Mouse (Mus musculus) lung, embryonic 16.5 days (tissue): ENCODE data around the gene Wbp1l. TPM values are rescaled to one million over a fixed set of nuclear protein-coding genes. Genes with fewer than 3 reads are reported as not detected.

Experiments used
- ATAC-seq: fragments of 200-750 bp; cut with Nextera tagmentation; 2 replicates; pipeline ENCODE4 v1.8.0; 2017; ENCODE audit warnings: low read depth, mild to moderate bottlenecking, moderate library complexity
- H3K27ac ChIP-seq: fragments of 300-500 bp; sonication (generic); 2 replicates; pipeline ENCODE4 v1.5.1; 2014; ENCODE audit warnings: mild to moderate bottlenecking, control low read depth, low read length
- H3K27me3 ChIP-seq: fragments of 300-500 bp; sonication (generic); 2 replicates; pipeline ENCODE4 v1.6.1; 2014; ENCODE audit warnings: low read depth, low read length, mixed read lengths; ENCODE audit not compliant: control insufficient read depth, insufficient read depth
- H3K36me3 ChIP-seq: fragments of 300-500 bp; sonication (generic); 2 replicates; pipeline ENCODE4 v1.6.1; 2014; ENCODE audit warnings: low read length; ENCODE audit not compliant: control insufficient read depth, insufficient read depth
- H3K4me1 ChIP-seq: fragments of 300-500 bp; sonication (generic); replicated peaks from 2 replicates; pipeline ENCODE4 v1.6.1; 2014; ENCODE audit warnings: low read length, mixed read lengths; ENCODE audit not compliant: control insufficient read depth, insufficient read depth
- H3K4me2 ChIP-seq: fragments of 300-500 bp; sonication (generic); 2 replicates; pipeline ENCODE4 v1.6.1; 2014; ENCODE audit warnings: low read depth, low read length, control low read depth
- H3K4me3 ChIP-seq: fragments of 300-500 bp; sonication (generic); 2 replicates; pipeline ENCODE4 v1.5.1; 2014; ENCODE audit warnings: mild to moderate bottlenecking, low read length, control low read depth
- H3K9ac ChIP-seq: fragments of 300-500 bp; sonication (generic); 2 replicates; pipeline ENCODE4 v1.6.1; 2014; ENCODE audit warnings: low read length, control low read depth
- H3K9me3 ChIP-seq: fragments of 300-500 bp; sonication (generic); 2 replicates; pipeline ENCODE4 v1.6.1; 2016; ENCODE audit warnings: low read length; ENCODE audit not compliant: control insufficient read depth
- WGBS: fragments of 180-500 bp; shearing (Covaris S2); extraction: QIAGEN DNeasy Blood & Tissue Kit; methylation state at CpG from one replicate; pipeline ENCODE4 v1.1.7; 2014; 5-methylcytosine and 5-hydroxymethylcytosine counted together
- polyA plus RNA-seq: library from polyadenylated mRNA; unstranded; fragments of >200 nt; fragmentation: Nextera tagmentation; extraction: Ambion mirVana; gene quantifications from 2 replicates; pipeline ENCODE4 v1.2.1, GENCODE M21; 2015

The Wbp1l gene
- polyA plus RNA-seq, 1 experiment from 2014 or later, result 43.9 TPM

GRCm38 (mm10) chr19:46672766-46673418 lies 74.0 kb downstream of the Wbp1l start, which contains the start of gene Cyp17a1:
Gene Cyp17a1, minus strand, starts transcription at chr19:46673172.
- Histone ChIP-seq H3K27ac (no peak within 1 kb of the TSS), H3K36me3 (no peaks in the 10 kb centered on the region), H3K9me3 (no peaks in the 10 kb centered on the region), H3K9ac (no peak within 1 kb of the TSS), H3K27me3 (no peaks in the 10 kb centered on the region), H3K4me2 (no peak within 1 kb of the TSS), H3K4me3 (no peak within 1 kb of the TSS), H3K4me1 (peaks cover 2% of the 10 kb centered on the region; the same call in 1 of the 2 replicates)
- 21% methylated on average over 5 of the region's 5 CpGs for WGBS
- no peak for ATAC-seq

GRCm38 (mm10) chr19:46675641-46676040 lies 76.8 kb downstream of the Wbp1l start:
- no peaks in the 10 kb centered on the region for H3K36me3 ChIP-seq
- no peaks in the 10 kb centered on the region for H3K27me3 ChIP-seq
- H3K27ac ChIP-seq, result no peak overlapping the region
- H3K4me3 ChIP-seq, result no peak overlapping the region
- no peak for ATAC-seq
- no peak overlapping the region for H3K9ac ChIP-seq
- 78% methylated on average over 3 of the region's 3 CpGs for WGBS
- H3K9me3 ChIP-seq, result no peaks in the 10 kb centered on the region
- peaks cover 2% of the 10 kb centered on the region; the same call in 1 of the 2 replicates for H3K4me1 ChIP-seq
- no peak overlapping the region for H3K4me2 ChIP-seq

GRCm38 (mm10) chr19:46679720-46680383 lies 81.0 kb downstream of the Wbp1l start:
- Histone ChIP-seq H3K4me3 (no peak overlapping the region), H3K27me3 (no peaks in the 10 kb centered on the region), H3K4me2 (no peak overlapping the region), H3K9me3 (no peaks in the 10 kb centered on the region), H3K27ac (no peak overlapping the region), H3K9ac (no peak overlapping the region), H3K36me3 (no peaks in the 10 kb centered on the region), H3K4me1 (no peaks in the 10 kb centered on the region)
- ATAC-seq, result no peak
- WGBS, result 45% methylated on average over 12 of the region's 12 CpGs

- Histone ChIP-seq H3K4me1 (peaks cover 9% of the 10 kb centered on the region), H3K27me3 (no peaks in the 10 kb centered on the region), H3K9me3 (no peaks in the 10 kb centered on the region), H3K4me2 (peak within 1 kb of the TSS; percentile 66), H3K9ac (peak within 1 kb of the TSS; percentile 84), H3K27ac (peak within 1 kb of the TSS; percentile 64), H3K36me3 (no peaks in the 10 kb centered on the region), H3K4me3 (peak within 1 kb of the TSS; percentile 71)
- WGBS, result 2% methylated on average over 44 of the region's 44 CpGs
- peak; percentile 97 for ATAC-seq
Observed at GRCm38 (mm10) chr19:46689460-46690372, 90.8 kb downstream of the Wbp1l start, which contains the start of gene Borcs7. Gene Borcs7, plus strand, starts transcription at chr19:46689906.

GRCm38 (mm10) chr19:46690387-46690786 lies 91.5 kb downstream of the Wbp1l start:
- ATAC-seq, result no peak
- Histone ChIP-seq H3K27me3 (no peaks in the 10 kb centered on the region), H3K9me3 (no peaks in the 10 kb centered on the region), H3K36me3 (no peaks in the 10 kb centered on the region), H3K4me3 (peak overlapping the region; percentile 71), H3K4me1 (peaks cover 9% of the 10 kb centered on the region), H3K4me2 (peak overlapping the region; percentile 66), H3K9ac (peak overlapping the region; percentile 84), H3K27ac (no peak overlapping the region)
- 67% methylated on average over 11 of the region's 11 CpGs for WGBS

GRCm38 (mm10) chr19:46691078-46691477 lies 92.2 kb downstream of the Wbp1l start:
- Histone ChIP-seq H3K9me3 (no peaks in the 10 kb centered on the region), H3K4me1 (peaks cover 9% of the 10 kb centered on the region), H3K27ac (no peak overlapping the region), H3K4me3 (no peak overlapping the region), H3K9ac (no peak overlapping the region), H3K36me3 (no peaks in the 10 kb centered on the region), H3K27me3 (no peaks in the 10 kb centered on the region), H3K4me2 (no peak overlapping the region)
- no peak for ATAC-seq
- WGBS, result 63% methylated on average over 2 of the region's 2 CpGs

DNA sequence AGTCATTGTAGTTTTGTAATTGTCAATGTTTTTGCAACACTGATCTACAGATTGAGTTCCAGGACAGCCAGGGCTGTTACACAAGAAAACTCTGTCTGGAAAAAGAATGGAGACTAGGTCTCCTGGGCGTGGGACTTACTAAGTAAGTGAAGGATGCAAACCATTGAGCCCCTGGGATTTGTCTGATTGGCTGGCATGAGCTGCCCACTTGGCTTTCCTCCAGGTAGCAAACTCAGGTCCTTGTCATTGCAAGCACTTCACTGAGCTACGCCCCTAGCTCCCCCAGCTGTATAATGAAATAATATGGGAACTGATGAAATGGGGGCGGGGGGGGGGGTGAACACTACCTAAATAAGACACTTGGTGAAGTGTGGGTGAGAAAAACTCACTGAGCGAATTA lies 94.3 kb downstream of the Wbp1l start:
- WGBS, result 73% methylated on average over 4 of the region's 4 CpGs
- Histone ChIP-seq H3K9ac (no peak overlapping the region), H3K4me3 (no peak overlapping the region), H3K36me3 (no peaks in the 10 kb centered on the region), H3K27me3 (no peaks in the 10 kb centered on the region), H3K27ac (no peak overlapping the region), H3K4me2 (no peak overlapping the region), H3K4me1 (peaks cover 9% of the 10 kb centered on the region), H3K9me3 (no peaks in the 10 kb centered on the region)
- no peak for ATAC-seq

DNA sequence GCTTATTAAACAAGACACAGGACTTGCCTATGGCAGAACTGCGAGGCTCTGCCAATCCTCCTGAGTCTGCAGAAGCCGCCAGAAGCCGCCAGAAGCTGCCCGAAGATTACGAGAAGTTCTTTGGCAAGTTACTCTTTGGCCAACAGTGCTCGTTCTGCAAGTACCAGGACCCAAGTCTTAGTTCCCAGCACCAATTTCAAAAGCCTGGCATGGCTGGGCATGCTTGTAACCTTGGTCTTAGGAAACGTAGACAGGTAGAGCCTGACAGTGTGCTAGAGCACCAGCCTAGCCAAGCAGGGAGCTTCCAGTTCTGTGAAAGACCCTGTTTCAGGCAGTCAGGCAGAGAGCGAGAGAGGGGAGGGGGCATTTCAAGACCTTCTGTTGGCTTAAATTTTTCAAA lies 97.6 kb downstream of the Wbp1l start:
- Histone ChIP-seq H3K27me3 (no peaks in the 10 kb centered on the region), H3K4me3 (no peak overlapping the region), H3K9me3 (no peaks in the 10 kb centered on the region), H3K36me3 (0 out of 2 replicates have a peak, but pooled peaks cover 2% of the 10 kb centered on the region), H3K27ac (no peak overlapping the region), H3K4me1 (peaks cover 3% of the 10 kb centered on the region; the same call in 1 of the 2 replicates), H3K9ac (no peak overlapping the region), H3K4me2 (no peak overlapping the region)
- no peak for ATAC-seq
- 89% methylated on average over 8 of the region's 8 CpGs for WGBS

- ATAC-seq, result no peak
- WGBS, result 89% methylated on average over 7 of the region's 7 CpGs
- 0 out of 2 replicates have a peak, but pooled peaks cover 2% of the 10 kb centered on the region for H3K36me3 ChIP-seq
Observed at GRCm38 (mm10) chr19:46696943-46697342, 98.1 kb downstream of the Wbp1l start.

More at GRCm38 (mm10) chr19:46696943-46697342, 98.1 kb downstream of the Wbp1l start:
- Histone ChIP-seq H3K9me3 (no peaks in the 10 kb centered on the region), H3K27me3 (no peaks in the 10 kb centered on the region), H3K4me1 (peaks cover 3% of the 10 kb centered on the region; the same call in 1 of the 2 replicates), H3K4me2 (no peak overlapping the region), H3K4me3 (no peak overlapping the region), H3K9ac (no peak overlapping the region), H3K27ac (no peak overlapping the region)
